Mouse (Mus musculus) CH12.LX (cell line): ENCODE data around the gene Aes. TPM values are rescaled to one million over a fixed set of nuclear protein-coding genes. Genes with fewer than 3 reads are reported as not detected.

Source experiments
- DNase-seq: peaks from one replicate; pipeline ENCODE4 v3.0.0-alpha.2; 2013; ENCODE audit errors: extremely low read depth
- H3K27ac ChIP-seq: 2 replicates; pipeline ENCODE4 v1.5.1; 2012; ENCODE audit warnings: low read depth, mild to moderate bottlenecking, control low read depth, moderate library complexity; ENCODE audit not compliant: insufficient read depth
- H3K27me3 ChIP-seq: replicated peaks from 2 replicates; pipeline ENCODE3; 2012; ENCODE audit warnings: inconsistent platforms
- H3K36me3 ChIP-seq, 2 experiments: replicated peaks in 1 of 2; 2 replicates each; pipeline versions ENCODE3 to v1.6.1; 2012; ENCODE audit warnings: inconsistent platforms in 1 of 2, low read length in 1 of 2, mild to moderate bottlenecking in 1 of 2, mixed read lengths in 1 of 2, moderate library complexity in 1 of 2; ENCODE audit not compliant: control insufficient read depth in 1 of 2, insufficient read depth in 1 of 2
- H3K4me1 ChIP-seq, 2 experiments: 2 replicates each; pipeline ENCODE4 v1.6.1; 2012; ENCODE audit warnings: inconsistent platforms in 1 of 2, moderate library complexity in 1 of 2; ENCODE audit not compliant: insufficient read depth in 2 of 2, control insufficient read depth in 1 of 2
- H3K4me2 ChIP-seq: 2 replicates; pipeline ENCODE4 v1.6.1; 2012; ENCODE audit warnings: low read depth, mild to moderate bottlenecking, control low read depth; ENCODE audit not compliant: poor library complexity, insufficient read depth, severe bottlenecking
- H3K4me3 ChIP-seq, 3 experiments: fragments of 150-350 bp in 1 of 3; sonication (generic) in 1 of 3; replicated peaks in 1 of 3; 2 replicates each; pipeline versions ENCODE3 to v1.5.1; 2011 to 2012; ENCODE audit warnings: low read depth in 2 of 3, low read length in 2 of 3, mild to moderate bottlenecking in 2 of 3, moderate library complexity in 2 of 3, control low read depth in 1 of 3, improper control_type of control experiment in 1 of 3, inconsistent platforms in 1 of 3, mixed read lengths in 1 of 3; ENCODE audit not compliant: poor library complexity in 1 of 3
- H3K79me2 ChIP-seq: replicated peaks from 2 replicates; pipeline ENCODE4 v1.6.1; 2012; ENCODE audit warnings: mild to moderate bottlenecking, moderate library complexity; ENCODE audit not compliant: control insufficient read depth, poor library complexity, insufficient read depth, severe bottlenecking; ENCODE audit errors: extremely low read depth
- H3K9ac ChIP-seq: 2 replicates; pipeline ENCODE4 v1.6.1; 2012; ENCODE audit warnings: low read depth, mild to moderate bottlenecking, control low read depth, moderate library complexity; ENCODE audit not compliant: insufficient read depth
- H3K9me3 ChIP-seq: replicated peaks from 2 replicates; pipeline ENCODE3; 2012; ENCODE audit warnings: low read length, inconsistent platforms, mixed read lengths
- BHLHE40 ChIP-seq: IDR thresholded peaks from 2 replicates; pipeline ENCODE4 v1.6.1; 2011; ENCODE audit warnings: mild to moderate bottlenecking, low read depth, low read length, improper control_type of control experiment
- CHD1 ChIP-seq: IDR thresholded peaks from 2 replicates; pipeline ENCODE4 v1.6.1; 2012; ENCODE audit warnings: low read depth, low read length, improper control_type of control experiment, inconsistent platforms
- CHD2 ChIP-seq: IDR thresholded peaks from 2 replicates; pipeline ENCODE4 v1.6.1; 2011; ENCODE audit warnings: low read length, improper control_type of control experiment
- GABPA ChIP-seq: IDR thresholded peaks from 2 replicates; pipeline ENCODE4 v1.6.1; 2012; ENCODE audit warnings: low read depth, low read length, improper control_type of control experiment, inconsistent platforms; ENCODE audit not compliant: insufficient replicate concordance
- HCFC1 ChIP-seq: IDR thresholded peaks from 2 replicates; pipeline ENCODE4 v1.6.1; 2012; ENCODE audit warnings: low read depth, mild to moderate bottlenecking, inconsistent platforms, low read length, improper control_type of control experiment
- IRF4 ChIP-seq: IDR thresholded peaks from 2 replicates; pipeline ENCODE4 v1.6.1; 2014; ENCODE audit warnings: low read depth, mild to moderate bottlenecking, inconsistent platforms, low read length, improper control_type of control experiment
- JUN ChIP-seq: IDR thresholded peaks from 2 replicates; pipeline ENCODE4 v1.6.1; 2011; ENCODE audit warnings: low read depth, mild to moderate bottlenecking, low read length, improper control_type of control experiment, moderate library complexity; ENCODE audit not compliant: insufficient read depth
- JUND ChIP-seq: conservative IDR thresholded peaks from 2 replicates; pipeline ENCODE4 v1.6.1; 2011; ENCODE audit warnings: low read depth, low read length, improper control_type of control experiment
- KAT2A ChIP-seq: IDR thresholded peaks from 2 replicates; pipeline ENCODE4 v1.6.1; 2012; ENCODE audit warnings: low read length, improper control_type of control experiment, inconsistent platforms; ENCODE audit not compliant: insufficient replicate concordance
- MAX ChIP-seq: IDR thresholded peaks from 2 replicates; pipeline ENCODE4 v1.6.1; 2011; ENCODE audit warnings: low read length, improper control_type of control experiment
- MAZ ChIP-seq: IDR thresholded peaks from 2 replicates; pipeline ENCODE4 v1.6.1; 2012; ENCODE audit warnings: low read depth, mild to moderate bottlenecking, inconsistent platforms, low read length, improper control_type of control experiment, moderate library complexity
- MEF2A ChIP-seq: IDR thresholded peaks from 2 replicates; pipeline ENCODE4 v1.6.1; 2014; ENCODE audit warnings: low read depth, mild to moderate bottlenecking, inconsistent platforms, low read length, improper control_type of control experiment, borderline replicate concordance
- POLR2AphosphoS2 ChIP-seq: IDR thresholded peaks from 2 replicates; pipeline ENCODE4 v1.6.1; 2011; ENCODE audit warnings: low read depth, low read length, improper control_type of control experiment
- RAD21 ChIP-seq: IDR thresholded peaks from 2 replicates; pipeline ENCODE4 v1.6.1; 2011; ENCODE audit warnings: low read depth, mild to moderate bottlenecking, low read length, improper control_type of control experiment, moderate library complexity
- RCOR1 ChIP-seq: conservative IDR thresholded peaks from 2 replicates; pipeline ENCODE4 v1.6.1; 2012; ENCODE audit warnings: low read depth, mild to moderate bottlenecking, inconsistent platforms, low read length, improper control_type of control experiment
- SMC3 ChIP-seq: IDR thresholded peaks from 2 replicates; pipeline ENCODE4 v1.6.1; 2011; ENCODE audit warnings: low read depth, low read length, improper control_type of control experiment
- TBP ChIP-seq: conservative IDR thresholded peaks from 2 replicates; pipeline ENCODE4 v1.6.1; 2011; ENCODE audit warnings: low read depth, low read length, improper control_type of control experiment
- TCF12 ChIP-seq: IDR thresholded peaks from 2 replicates; pipeline ENCODE4 v1.6.1; 2014; ENCODE audit warnings: low read depth, mild to moderate bottlenecking, inconsistent platforms, low read length, improper control_type of control experiment
- UBTF ChIP-seq: IDR thresholded peaks from 2 replicates; pipeline ENCODE4 v1.6.1; 2012; ENCODE audit warnings: low read depth, mild to moderate bottlenecking, inconsistent platforms, low read length, improper control_type of control experiment, moderate library complexity
- USF2 ChIP-seq: conservative IDR thresholded peaks from 2 replicates; pipeline ENCODE4 v1.6.1; 2011; ENCODE audit warnings: low read depth, low read length, improper control_type of control experiment
- ZKSCAN1 ChIP-seq: IDR thresholded peaks from 2 replicates; pipeline ENCODE4 v1.6.1; 2012; ENCODE audit warnings: low read depth, inconsistent platforms, low read length, improper control_type of control experiment, borderline replicate concordance
- dilution Hi-C: fragments of 300-500 bp; cut with MboI; formaldehyde crosslinking; loops from 2 replicates; pipeline ENCODE4 v1.14.3; 2020; ENCODE audit warnings: low sequenced_read_pairs; ENCODE audit not compliant: extremely low pct_unique_long_range_greater_than_20kb, extremely low pct_ligation_motif_present
- in situ Hi-C: fragments of 300-500 bp; cut with MboI; formaldehyde crosslinking; loops from 3 replicates; pipeline ENCODE4 v1.14.3; 2019; ENCODE audit warnings: low sequenced_read_pairs, low pct_ligation_motif_present, low pct_unique_long_range_greater_than_20kb, mixed read lengths
- polyA plus RNA-seq: library from polyadenylated mRNA; unstranded; fragments of >175 nt; gene quantifications from 2 replicates; pipeline ENCODE4 v1.2.1, GENCODE M21; 2012; ENCODE audit warnings: low read depth; ENCODE audit not compliant: insufficient read length
- total RNA-seq, 2 experiments: library from RNA; depleted of rRNA; stranded (reverse); fragments of 300-350 nt in 1 of 2; fragments of >200 nt in 1 of 2; gene quantifications; 2 replicates each; pipeline ENCODE4 v1.2.3; 2012 to 2014

Gene Aes
- total and polyA plus RNA-seq, 3 experiments: 11.5 to 114 (median 25.1) TPM

- Histone ChIP-seq H3K79me2 (no peaks in the 10 kb centered on the region), H3K4me3 (no peak overlapping the region), H3K4me2 (no peak overlapping the region), H3K27me3 (peaks cover 93% of the 10 kb centered on the region), H3K27ac (no peak overlapping the region), H3K36me3 (no peaks in the 10 kb centered on the region)
- dilution Hi-C loops (no loop called here), in situ Hi-C loops (no loop called here)
- DNase-seq: no peak
- TF ChIP-seq RAD21: no peak
- no peak for TF ChIP-seq GABPA
- no peak for TF ChIP-seq USF2
- TF ChIP-seq MAX: no peak
- no peak for TF ChIP-seq TBP
- TF ChIP-seq CHD1: no peak
- TF ChIP-seq HCFC1: no peak
- TF ChIP-seq IRF4: no peak
- TF ChIP-seq, all 38 proteins: peak for 0
- Histone ChIP-seq H3K4me1 (peaks cover 2 to 6% of the 10 kb centered on the region in 2 experiments), H3K9ac (no peak overlapping the region), H3K9me3 (no peaks in the 10 kb centered on the region)
Measured at GRCm38 (mm10) chr10:81595599-81595998, 36.3 kb downstream of the Aes start.

- H3K27ac ChIP-seq: no peak overlapping the region
- H3K9me3 ChIP-seq: no peaks in the 10 kb centered on the region
- peaks cover 93% of the 10 kb centered on the region for H3K27me3 ChIP-seq
- TF ChIP-seq TBP (no peak), UBTF (no peak), ZKSCAN1 (no peak), GABPA (no peak), MAZ (no peak), MEF2A (no peak), POLR2AphosphoS2 (no peak), JUND (no peak), KAT2A (no peak), CHD1 (no peak), RCOR1 (no peak), TCF12 (no peak), USF2 (no peak), RAD21 (no peak), BHLHE40 (no peak), CHD2 (no peak), MAX (no peak), JUN (no peak), HCFC1 (no peak), SMC3 (no peak)
- TF ChIP-seq, all 38 proteins: peak for 0
- in situ Hi-C loops: no loop called here
- no peak for DNase-seq
- H3K4me3 ChIP-seq: no peak overlapping the region
- no peak overlapping the region for H3K4me2 ChIP-seq
- no peaks in the 10 kb centered on the region for H3K79me2 ChIP-seq
- H3K4me1 ChIP-seq: peaks cover 12 to 13% of the 10 kb centered on the region in 2 experiments
- no peak overlapping the region for H3K9ac ChIP-seq
- no peaks in the 10 kb centered on the region for H3K36me3 ChIP-seq
- dilution Hi-C loops: no loop called here
Measured at GRCm38 (mm10) chr10:81596611-81597010, 37.3 kb downstream of the Aes start.
